Mouse (Mus musculus): Measurements from ENCODE around the gene Gm6803. TPM values are rescaled to one million over a fixed set of nuclear protein-coding genes. Genes with fewer than 3 reads are reported as not detected.
"Not testable (repeated sequence)": the region's sequence is repeated elsewhere in the genome, so short reads cannot be mapped to it uniquely, and the experiment has no call there.

Gm6803 gene
- polyA plus RNA-seq (2012; rRNA removed) = not detected in 2 replicates

DNA sequence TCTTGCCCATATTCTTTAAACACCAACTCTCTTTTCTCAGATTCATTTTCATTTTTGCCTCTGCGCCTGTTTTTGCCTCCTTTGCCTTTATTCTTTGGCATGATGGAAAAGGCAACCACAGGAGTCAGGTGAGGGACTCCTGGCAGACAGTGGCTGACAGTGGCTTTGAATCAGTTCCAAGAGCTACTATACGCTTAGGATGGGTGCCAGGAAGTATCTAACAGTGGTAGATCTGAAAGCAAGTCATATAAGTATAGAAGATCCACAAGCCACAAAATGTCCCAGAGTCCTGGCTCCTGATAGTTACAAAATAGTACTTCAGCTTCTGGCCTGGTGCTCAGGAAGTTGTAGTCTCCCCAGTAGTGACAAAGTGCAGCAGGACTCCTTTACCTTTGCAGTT lies at the start of gene Gm6803:
Gm6803 (minus strand) TSS at position 101 of the 400 bp plus-strand sequence.
- DNase-seq (ENCODE audit: low spot score) = not testable (repeated sequence)

GRCm38 (mm10) chr12:88045226-88045625 lies 26.7 kb upstream of the Gm6803 start:
- DNase-seq (ENCODE audit: low spot score) = not testable (repeated sequence)

DNA sequence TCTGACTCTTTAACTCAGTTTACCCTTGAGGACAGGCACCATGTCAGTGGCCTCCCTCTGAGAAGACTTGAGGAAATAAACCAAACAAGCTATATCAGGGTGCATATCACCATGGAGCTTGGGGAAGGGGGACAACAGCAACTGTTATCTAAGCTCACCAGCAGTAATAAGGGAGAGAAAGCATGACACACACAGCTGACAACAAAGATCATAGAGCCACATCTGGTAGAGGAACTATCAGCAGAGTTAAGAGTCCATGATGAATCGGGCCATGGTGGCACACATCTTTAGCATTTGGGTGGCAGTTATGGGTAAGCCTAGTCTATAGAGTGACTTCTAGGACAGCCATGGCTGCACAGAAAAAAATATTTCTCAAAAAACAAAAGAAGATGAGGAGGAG lies 21.1 kb upstream of the Gm6803 start:
- DNase-seq (ENCODE audit: low spot score) = not testable (repeated sequence)

DNA sequence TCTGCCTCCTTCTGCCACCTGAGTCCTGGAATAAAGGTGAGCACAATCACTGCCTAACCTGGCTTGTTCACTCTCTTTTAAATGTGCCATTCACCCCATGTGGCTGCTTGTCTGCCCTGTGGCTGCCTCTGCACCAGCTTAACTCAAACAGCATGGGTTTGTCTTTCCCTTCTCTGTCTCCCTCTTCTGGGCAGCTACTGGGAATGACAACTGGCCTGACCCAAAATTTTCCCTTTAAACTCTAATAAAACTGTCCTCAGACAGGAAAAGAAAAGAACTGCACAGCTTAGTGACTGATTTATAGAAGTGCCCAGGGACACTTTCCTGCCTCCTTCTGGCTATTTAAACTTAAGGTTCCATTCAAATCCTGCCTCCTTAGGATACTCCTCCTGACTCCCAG lies 20.5 kb upstream of the Gm6803 start:
- not testable (repeated sequence) for DNase-seq (ENCODE audit: low spot score)

- not testable (repeated sequence) for DNase-seq (ENCODE audit: low spot score)
Measured at GRCm38 (mm10) chr12:88032250-88032649, 13.7 kb upstream of the Gm6803 start.

DNA sequence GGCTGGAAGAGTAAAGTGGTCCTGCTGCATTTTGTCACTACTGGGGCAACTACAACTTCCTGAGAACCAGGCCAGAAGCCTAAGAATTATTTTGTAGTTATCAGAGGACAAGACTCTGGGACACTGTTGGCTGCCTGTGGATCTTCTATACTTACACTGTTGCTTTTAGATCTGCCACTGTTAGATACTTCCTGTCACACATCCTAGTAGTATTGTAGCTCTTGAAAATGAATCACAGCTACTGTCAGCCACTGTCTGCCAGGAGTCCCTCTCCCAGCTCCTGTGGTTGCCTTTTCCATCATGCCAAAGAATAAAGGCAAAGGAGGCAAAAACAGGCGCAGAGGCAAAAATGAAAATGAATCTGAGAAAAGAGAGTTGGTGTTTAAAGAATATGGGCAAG lies 8.1 kb upstream of the Gm6803 start, which contains the start of gene Gm2056:
Gm2056 (plus strand) TSS at position 301 of the 400 bp plus-strand sequence.
- not testable (repeated sequence) for DNase-seq (ENCODE audit: low spot score)

- DNase-seq (ENCODE audit: low spot score) = not testable (repeated sequence)
Measured at GRCm38 (mm10) chr12:88011548-88011947, 7.0 kb downstream of the Gm6803 start, which contains the start of gene Gm2075. Gene Gm2075 (plus strand): TSS chr12:88011848.

GRCm38 (mm10) chr12:88004118-88004517 lies 14.5 kb downstream of the Gm6803 start:
- DNase-seq (ENCODE audit: low spot score) = not testable (repeated sequence)

- not testable (repeated sequence) for DNase-seq (ENCODE audit: low spot score)
Measured at GRCm38 (mm10) chr12:87984000-87984399, 34.6 kb downstream of the Gm6803 start.

Other genes with a start within 250 kb of the Gm6803 start
- gene Gm21319, start 243.0 kb downstream of the Gm6803 start, polyA plus RNA-seq (2012; rRNA removed) = not detected in 2 replicates
- not detected in 2 replicates for gene Gm21936, start 223.3 kb downstream of the Gm6803 start, polyA plus RNA-seq (2012; rRNA removed)
- not detected in 2 replicates for gene BB287469, start 202.2 kb downstream of the Gm6803 start, polyA plus RNA-seq (2012; rRNA removed)
- not detected in 2 replicates for gene Gm2001, start 176.4 kb downstream of the Gm6803 start, polyA plus RNA-seq (2012; rRNA removed)
- gene Gm2016, start 144.7 kb downstream of the Gm6803 start, polyA plus RNA-seq (2012; rRNA removed) = not detected in 2 replicates
- gene Gm2022, start 123.4 kb downstream of the Gm6803 start, polyA plus RNA-seq (2012; rRNA removed) = not detected in 2 replicates
- not detected in 2 replicates for gene Gm2035, start 98.9 kb downstream of the Gm6803 start, polyA plus RNA-seq (2012; rRNA removed)
- gene Gm2042, start 64.7 kb downstream of the Gm6803 start, polyA plus RNA-seq (2012; rRNA removed) = not detected in 2 replicates
- gene Gm2075, start 6.9 kb downstream of the Gm6803 start, polyA plus RNA-seq (2012; rRNA removed) = not detected in 2 replicates
- not detected in 2 replicates for gene Gm2056, start 8.2 kb upstream of the Gm6803 start, polyA plus RNA-seq (2012; rRNA removed)
- not detected in 2 replicates for gene Gm16368, start 64.9 kb upstream of the Gm6803 start, polyA plus RNA-seq (2012; rRNA removed)
- not detected in 2 replicates for gene Gm10436, start 163.3 kb upstream of the Gm6803 start, polyA plus RNA-seq (2012; rRNA removed)
- gene Gm8332, start 231.3 kb upstream of the Gm6803 start, polyA plus RNA-seq (2012; rRNA removed) = not detected in 2 replicates

Measured in urinary bladder, adult 2 months (tissue).